Mouse (Mus musculus) lung, postnatal 0 days (tissue): ENCODE measurements around the gene Elovl1.

Experiments
- CTCF ChIP-seq: IDR thresholded peaks from 2 replicates; pipeline ENCODE4 v1.5.1; 2016; ENCODE audit warnings: antibody characterized with exemption, mild to moderate bottlenecking
- EP300 ChIP-seq: IDR thresholded peaks from 2 replicates; pipeline ENCODE4 v1.6.1; 2016; ENCODE audit warnings: antibody characterized with exemption, mild to moderate bottlenecking, control low read depth

GRCm38 (mm10) chr4:118457345-118457975, 29.6 kb downstream of the Elovl1 start, which contains the start of gene Mpl:
- TF ChIP-seq EP300 = no peak
- TF ChIP-seq CTCF = no peak
